Mouse (Mus musculus) thymus, adult 2 months (tissue): Measurements from ENCODE around the gene Unc5b.

Source experiments
- CTCF ChIP-seq: fragments of 200-500 bp; IDR thresholded peaks from 2 replicates; pipeline ENCODE4 v1.5.1; 2012; ENCODE audit warnings: mild to moderate bottlenecking, control low read depth, low read length, moderate library complexity, borderline replicate concordance; ENCODE audit not compliant: control insufficient read depth, poor library complexity, insufficient read depth; ENCODE audit errors: extremely low read depth
- POLR2A ChIP-seq: fragments of 200-500 bp; IDR thresholded peaks from 2 replicates; pipeline ENCODE4 v1.6.1; 2012; ENCODE audit warnings: mild to moderate bottlenecking, low read length, control low read depth, moderate library complexity; ENCODE audit not compliant: control insufficient read depth, poor library complexity, insufficient read depth; ENCODE audit errors: extremely low read depth

GRCm38 (mm10) chr10:60821736-60822358 is 9.5 kb downstream of the Unc5b start:
- TF ChIP-seq POLR2A (no peak), CTCF (no peak)
